Mouse (Mus musculus) heart, postnatal 4 days (tissue): ENCODE data around the gene Tgfbr3. TPM values are rescaled to one million over a fixed set of nuclear protein-coding genes. Genes with fewer than 3 reads are reported as not detected.
"Not testable (repeated sequence)": the region's sequence is repeated elsewhere in the genome, so short reads cannot be mapped to it uniquely, and the experiment has no call there.

Experiments
- DNase-seq: peaks from one replicate; pipeline ENCODE4 v3.0.0; 2021
- total RNA-seq, 2 experiments: library from RNA; stranded (reverse); gene quantifications; 2 replicates each; pipeline ENCODE4 v1.2.3; 2021

Gene Tgfbr3
- total RNA-seq, 2 experiments from 2014 or later, result 28.5 to 28.9 TPM

DNA sequence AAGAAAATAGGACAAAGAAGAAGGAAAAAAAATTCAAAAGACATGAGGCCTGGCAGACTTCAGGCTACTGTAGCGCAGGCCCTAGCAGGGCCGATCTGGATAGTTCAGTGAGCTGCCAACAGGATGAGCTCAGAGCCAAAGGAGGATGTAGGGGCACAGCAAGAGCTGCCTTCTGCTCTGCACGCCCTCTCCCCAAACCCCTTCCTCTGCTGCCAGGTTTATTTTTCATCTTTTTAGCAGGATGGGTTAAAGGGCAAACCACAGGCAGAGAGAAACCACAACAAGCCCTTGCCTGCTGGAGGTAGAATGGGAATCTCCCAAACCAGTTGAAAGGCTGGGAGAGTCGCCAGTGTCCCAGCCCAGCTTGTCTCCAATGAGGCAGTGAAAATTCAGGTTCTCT lies 10.2 kb downstream of the Tgfbr3 start:
- DNase-seq, result no peak

DNA sequence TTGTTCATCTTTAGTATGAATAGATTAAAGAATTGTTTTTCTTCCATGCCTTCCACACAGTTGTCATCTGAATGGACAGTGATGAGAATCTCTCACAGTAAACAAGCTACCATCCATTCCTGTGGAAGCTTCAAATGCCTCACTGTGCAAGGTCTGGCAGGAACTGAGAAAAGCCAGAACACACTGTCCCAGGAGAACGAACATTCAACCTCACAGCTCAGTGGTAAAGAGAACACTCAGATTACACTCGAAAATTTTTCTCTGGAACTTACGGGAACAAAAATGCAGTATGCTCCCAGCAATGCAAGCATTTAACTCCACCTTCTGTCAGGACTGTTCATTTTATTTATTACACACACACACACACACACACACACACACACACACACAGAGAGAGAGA lies 13.2 kb downstream of the Tgfbr3 start:
- no peak for DNase-seq

DNA sequence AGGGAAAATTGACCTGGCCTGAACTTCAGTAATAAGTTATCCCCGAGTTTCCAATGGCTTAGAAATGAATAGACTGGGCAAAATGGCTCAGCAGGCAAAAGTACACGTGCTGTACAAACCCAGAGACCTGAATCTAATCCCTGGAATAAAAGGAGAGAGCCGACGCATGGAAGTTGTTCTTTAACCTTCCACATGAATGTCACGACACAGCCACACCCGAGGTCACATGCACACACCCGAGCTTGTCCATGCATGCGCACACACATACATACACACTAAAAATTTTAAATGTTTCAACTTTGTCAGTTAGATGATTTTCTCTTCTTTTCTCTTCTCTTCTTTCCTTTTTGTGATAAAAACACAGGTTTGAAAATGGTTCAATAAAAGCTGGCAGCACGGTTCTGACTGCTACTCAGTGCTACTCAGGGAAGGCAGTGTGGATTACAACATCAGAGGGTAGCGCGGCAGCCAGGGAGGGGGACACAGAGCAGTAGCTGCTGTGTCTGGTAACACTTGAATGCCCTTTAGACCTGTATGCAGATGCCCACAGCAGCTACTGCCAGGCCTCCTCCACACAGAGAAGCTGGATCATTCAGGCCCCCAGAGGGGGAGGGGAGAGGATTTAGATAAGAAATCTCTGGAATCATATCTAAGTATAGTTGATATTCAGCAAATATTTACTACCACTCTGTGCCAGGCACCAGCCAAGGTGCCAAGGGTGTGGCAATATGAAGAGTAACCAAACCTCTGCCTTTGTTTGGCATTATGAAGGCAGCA lies 17.0 kb downstream of the Tgfbr3 start:
- DNase-seq, result no peak

DNA sequence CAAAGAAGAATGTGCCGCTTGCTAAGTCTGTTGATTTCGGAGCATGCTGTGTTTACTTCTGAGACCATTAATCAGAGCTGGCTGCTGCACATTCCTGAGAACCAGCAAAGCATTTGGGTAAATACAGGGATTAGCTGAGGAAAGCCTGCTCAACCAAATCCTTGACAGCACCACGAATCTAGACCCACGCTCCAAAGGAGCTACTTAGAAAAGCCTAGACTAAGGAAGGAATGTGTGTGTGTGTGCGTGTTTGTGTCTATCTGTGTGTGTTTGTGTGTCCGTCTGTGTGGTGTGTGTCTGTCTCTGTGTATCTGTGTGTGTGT lies 20.5 kb downstream of the Tgfbr3 start:
- DNase-seq, result no peak

DNA sequence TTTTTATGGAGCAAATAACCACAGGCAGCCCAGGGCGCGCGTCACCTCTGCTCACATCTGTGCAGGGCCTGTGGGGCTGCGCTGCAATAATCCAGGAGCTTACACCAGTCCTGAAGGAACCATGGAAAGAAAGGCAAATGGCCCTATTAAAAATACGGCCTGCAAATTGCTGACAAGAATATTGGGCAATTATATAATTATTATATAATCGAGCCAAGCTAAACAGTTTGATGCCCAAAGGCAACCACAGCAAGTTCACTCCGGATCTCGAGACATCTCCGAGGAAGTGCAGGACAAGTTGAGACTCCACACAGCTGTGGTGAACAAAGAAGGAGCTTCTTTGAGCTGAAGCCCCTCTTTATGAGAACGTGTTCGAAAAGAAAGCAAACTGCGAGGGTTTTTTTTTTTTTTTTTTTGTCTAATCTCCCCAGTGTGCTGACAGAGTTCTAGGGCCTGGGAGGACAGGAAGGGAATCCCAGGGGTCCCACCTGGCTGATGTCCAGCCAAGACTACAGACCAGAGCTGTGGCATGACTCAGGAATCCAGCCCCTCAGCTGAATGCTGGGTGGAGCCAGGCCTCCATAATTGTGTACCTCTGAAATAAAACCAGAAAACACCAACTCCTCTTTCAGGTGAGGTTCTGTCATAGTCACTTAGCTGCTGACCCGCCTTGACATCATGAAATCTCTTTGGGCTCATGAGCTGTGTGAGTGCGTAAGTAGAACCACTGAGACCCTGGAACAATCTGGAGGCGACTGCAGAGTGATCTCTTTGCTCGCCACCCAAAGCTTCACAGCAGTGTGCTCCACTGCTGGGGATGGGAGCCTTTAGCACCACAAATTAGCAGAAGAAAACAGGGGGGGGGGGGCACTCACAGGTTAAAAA lies 21.1 kb downstream of the Tgfbr3 start:
- DNase-seq, result peak; percentile 58

DNA sequence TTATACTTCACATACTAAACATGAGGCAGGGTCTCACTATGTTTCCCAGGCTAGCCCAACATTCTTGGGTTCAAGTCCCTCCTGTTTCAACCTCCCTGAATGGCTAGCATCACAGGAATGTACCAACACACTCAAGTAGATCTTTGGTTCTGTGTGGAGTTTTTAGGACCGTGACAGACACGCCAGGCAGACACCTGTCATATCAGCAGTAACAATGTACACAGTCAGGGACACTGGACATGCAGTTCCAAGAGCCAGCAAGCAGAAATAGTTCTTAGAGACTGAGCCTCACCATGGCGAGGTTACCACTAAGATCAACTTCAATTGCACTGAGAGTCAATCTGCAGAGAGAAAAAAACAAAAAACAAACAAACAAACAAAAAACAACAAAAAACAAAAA lies 22.9 kb downstream of the Tgfbr3 start:
- DNase-seq, result no peak

DNA sequence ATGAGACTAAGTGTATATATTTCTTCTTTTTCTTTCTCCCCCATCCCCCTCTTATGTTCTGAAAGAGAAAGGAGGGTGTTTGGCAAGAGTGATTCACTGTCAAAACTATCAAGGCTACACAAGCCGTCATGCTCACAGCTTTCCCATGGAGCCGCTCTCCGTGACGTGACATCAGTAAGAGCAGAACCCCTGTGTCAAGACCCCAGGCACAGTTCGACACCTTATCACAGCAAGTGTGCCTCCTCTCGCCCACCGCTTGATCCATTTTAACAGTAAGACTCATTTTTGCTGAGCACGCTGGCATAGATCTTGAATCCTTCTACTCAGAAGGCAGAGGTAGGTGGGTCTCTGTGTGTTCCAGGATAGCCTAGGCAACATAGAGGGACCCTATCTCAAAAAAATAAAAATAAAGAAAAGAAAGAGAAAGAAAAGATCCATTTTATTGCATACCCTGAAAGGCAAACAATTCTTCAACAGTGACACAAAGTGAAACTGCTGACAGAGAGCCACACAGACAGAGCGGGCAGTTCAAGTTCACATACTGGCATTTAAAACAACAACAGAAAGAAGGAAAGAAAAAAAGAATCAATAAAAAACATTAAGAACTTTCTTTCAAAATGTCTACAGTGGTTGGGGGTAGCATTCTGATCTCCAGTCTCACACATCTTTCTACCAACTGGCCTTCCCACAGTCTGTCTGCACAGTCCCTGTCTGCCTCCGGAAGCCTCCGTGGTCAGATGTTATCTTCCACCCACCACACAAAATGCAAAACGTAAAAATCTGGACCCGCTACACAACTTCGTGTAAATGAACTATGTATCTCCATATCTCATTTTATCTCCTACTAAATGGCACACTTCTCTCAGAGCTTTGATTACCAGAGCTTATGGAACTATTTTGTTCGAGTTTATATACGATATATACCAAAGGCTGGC lies 24.7 kb downstream of the Tgfbr3 start:
- no peak for DNase-seq

DNA sequence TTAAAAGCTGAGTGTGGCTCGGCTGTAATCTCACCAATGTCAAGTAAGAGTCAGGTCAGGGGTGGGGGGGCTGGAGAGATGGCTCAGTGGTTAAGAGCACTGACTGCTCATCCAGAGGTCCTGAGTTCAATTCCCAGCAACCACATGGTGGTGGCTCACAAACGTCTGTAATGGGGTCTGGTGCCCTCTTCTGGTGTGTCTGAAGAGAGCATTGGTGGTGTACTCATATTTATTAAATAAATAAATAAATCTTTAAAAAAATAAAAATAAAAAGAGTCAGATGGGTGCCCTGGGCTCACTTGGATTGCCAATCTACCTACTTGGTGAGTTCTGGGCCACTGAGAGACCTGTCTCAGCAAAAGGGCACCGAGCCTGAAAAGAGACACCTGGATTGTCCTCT lies 25.6 kb downstream of the Tgfbr3 start:
- DNase-seq, result no peak

DNA sequence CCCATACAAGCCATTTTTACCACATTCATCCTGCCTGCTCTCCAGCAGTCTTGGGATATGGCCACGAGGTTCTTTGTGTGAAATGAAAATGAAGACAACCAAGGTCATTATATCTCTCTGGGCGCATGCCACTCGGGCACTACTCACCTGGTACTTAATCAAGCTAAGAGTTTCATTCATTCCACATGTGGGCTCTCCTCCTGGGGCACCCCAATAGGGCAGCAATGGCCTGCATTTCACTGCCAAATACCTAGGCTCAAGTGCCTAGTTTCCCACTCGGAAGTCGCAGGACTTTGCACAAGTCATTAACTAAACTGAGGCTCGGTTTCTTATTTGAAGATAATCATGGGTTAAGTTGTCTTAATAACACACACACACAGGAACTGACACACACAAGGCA lies 27.5 kb downstream of the Tgfbr3 start:
- DNase-seq, result no peak

DNA sequence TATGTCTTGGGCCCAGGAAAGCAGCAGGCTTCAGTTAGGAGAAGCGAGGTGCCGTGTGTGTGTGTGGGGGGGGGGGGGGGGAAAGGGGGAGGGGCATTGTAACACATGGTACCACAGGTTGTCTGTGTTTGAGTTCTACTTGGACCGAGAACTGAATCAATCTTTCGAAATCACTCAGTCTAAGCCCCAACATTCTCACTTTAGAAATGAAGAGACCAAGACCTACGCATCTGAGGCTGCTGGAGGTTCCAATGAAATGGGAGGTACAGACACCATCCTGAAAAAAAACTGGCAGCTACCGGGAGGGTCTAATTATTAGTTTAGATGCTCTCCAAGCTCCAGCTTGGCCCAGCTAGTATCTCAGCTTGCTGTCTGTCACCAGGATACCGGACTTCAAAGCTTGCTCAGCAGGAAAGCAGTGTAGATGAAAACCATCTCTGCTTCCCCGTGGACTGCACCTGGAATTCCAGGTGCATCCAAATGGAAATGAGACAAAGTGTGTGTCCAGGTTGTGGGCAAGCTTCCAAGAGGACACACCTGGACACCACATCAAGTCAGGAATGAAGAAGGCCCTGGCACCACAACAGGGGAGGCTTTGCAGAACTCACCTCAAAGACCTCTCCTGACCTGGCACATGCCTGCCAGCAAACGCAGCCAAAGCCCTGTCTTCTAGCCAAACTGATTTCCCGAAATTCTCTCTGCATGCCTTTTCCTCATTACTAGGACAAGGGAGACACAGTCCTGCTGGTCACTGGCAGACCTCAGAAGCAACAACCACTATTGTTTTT lies 28.5 kb downstream of the Tgfbr3 start:
- peak; percentile 61 for DNase-seq

DNA sequence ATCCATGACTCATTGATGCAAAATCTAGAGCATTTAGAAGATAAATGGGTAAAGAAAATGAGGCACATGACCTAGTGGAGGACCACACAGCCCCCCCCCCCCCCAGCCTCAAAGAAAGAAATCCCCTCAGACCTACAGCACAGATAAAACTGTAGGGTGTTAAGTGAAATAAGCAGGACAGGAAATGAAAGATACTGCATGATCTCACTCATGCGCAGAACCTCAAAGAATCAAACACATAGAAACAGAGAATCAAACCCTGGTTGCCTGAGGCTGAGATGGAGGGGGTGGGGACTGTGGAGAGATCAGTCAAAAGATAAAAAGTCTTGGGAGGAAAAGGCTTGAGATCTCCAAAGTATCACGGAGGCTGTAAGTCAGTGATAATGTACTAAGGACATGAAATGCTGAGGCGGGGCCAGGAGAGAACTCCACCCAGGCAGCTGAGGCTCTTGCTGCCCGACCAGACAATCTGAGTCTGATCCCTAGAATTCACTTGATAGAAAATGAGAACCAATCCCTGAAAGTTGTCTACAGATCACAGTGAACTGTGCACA lies 29.9 kb downstream of the Tgfbr3 start:
- DNase-seq, result no peak

DNA sequence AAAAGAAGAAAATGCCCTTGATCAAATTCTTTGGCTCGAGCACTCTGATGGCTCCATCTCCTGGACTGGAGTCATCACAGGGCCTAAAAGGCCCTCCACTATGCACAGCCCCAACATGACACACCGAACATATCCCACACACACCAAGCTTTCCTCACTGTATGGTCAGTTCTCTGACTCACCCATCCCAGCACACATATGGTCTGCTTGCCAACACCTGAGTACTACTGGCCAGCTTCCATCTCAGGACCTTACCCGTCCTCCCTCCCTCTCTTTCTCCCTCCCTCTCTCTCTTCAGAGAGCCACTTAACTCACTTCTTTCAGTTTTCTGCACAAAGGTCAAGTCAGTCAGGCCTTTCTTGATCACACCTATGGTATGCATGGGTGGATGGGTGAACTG lies 36.0 kb downstream of the Tgfbr3 start:
- DNase-seq, result peak; percentile 46

DNA sequence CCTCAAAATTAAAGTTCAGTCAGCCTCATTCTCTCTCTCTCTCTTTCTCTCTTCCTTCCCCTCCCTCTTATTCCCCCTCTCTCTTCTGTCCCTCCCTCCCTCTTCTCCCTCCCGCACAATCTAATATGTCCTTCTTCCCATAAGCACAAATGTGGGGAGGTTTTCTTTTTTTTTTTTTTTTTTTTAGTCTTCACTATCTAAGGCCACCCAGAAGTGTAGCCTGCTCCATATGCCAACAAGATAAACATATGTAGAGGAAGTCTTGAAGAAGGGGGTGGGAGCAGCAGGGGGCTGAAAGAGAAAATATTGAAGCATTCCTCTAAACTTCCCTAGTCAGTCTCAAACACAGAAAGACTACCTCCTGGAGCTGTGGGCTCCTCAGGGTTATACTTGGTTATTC lies 37.0 kb downstream of the Tgfbr3 start:
- no peak for DNase-seq

DNA sequence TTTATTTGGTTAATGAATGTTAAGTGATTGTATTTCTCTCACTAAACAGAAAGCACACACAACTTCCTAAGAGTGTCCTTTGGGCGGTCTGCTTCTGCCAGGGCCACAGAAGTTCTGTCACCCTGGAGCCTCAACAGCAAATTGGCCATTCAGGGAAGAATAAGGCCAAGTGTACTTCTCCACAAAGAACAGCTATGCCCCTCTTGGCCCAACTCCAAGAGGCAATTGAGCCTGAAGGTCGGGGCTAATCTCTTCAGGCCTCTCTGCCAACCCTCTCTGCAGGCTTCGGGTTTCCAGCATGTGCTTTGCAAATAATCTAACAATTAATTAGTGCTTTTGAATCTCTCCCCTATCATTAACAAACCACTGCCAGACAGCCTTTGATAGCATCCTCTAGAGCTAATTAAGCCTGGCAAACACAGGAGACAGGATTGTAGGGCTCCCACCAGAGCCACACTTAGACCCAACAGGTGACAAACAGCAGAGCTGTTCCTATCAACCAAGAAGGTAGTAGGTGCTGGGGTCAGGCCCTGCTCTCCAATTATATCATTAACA lies 37.6 kb downstream of the Tgfbr3 start:
- peak; percentile 78 for DNase-seq

DNA sequence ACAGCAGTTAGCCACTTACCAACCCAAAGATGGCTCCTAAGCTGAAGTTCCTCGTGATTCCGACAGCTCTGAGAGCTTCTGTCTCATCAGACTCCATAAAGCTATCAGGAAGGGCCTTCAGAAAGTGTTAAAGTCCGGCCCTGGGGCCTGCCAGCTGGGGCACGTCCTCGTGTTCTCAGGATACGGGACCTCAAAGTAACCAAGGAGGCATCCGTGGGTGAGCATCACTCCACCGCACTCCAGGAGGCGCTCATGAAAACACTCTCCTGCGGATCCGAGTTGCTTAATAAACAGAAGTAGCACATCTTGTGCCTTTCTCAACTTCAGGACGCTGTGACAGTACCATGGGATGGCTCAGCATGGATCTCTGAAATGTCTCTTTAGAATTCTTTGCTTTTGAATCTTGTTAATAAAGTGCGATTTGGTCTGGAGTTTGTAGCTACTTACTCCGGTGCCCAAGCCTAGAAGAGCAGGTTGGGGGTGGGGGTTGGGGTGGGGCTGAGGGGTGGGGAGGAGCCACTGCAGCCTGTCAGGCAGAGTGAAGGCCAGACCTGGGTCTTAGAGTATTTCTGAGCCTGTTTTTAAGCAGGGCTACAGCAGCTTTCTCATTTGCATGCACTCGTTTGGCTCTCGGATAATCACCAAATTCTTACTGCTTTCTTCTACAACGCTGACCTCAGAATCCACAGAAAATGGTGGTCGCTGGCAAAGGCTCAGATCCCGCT lies 38.7 kb downstream of the Tgfbr3 start:
- peak; percentile 40 for DNase-seq

DNA sequence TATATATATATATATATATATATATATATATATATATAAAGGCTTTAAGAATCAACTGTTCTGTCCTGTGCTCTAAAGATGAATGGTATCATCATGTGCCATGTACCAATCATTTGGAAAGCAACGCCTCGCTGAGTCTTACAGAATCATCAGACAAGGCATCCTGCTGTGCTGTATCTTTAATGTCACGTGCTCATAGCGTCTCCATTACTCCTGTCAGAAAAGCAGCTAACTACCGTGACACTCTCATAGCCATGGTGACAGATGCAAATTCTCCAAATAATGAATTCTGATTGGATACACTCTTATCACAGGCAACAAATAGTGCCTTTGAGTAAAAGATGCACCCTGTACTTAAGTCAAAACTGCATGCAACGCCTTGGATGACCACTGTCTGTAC lies 40.7 kb downstream of the Tgfbr3 start:
- DNase-seq, result no peak

DNA sequence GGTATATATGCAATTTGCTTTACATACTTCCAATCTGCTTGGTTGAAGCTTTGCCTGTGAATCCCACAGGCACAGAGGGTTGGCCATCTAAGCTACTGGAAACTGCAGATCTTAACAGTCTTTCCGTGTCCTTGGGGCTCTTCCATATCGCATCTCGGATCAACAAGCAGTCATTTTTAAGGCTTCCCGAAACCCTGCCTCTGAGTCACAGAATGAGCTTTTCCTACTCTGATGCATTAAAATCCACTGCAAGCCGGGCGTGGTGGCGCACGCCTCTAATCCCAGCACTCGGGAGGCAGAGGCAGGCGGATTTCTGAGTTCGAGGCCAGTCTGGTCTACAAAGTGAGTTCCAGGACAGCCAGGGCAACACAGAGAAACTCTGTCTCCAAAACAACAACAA lies 41.1 kb downstream of the Tgfbr3 start:
- not testable (repeated sequence) for DNase-seq

DNA sequence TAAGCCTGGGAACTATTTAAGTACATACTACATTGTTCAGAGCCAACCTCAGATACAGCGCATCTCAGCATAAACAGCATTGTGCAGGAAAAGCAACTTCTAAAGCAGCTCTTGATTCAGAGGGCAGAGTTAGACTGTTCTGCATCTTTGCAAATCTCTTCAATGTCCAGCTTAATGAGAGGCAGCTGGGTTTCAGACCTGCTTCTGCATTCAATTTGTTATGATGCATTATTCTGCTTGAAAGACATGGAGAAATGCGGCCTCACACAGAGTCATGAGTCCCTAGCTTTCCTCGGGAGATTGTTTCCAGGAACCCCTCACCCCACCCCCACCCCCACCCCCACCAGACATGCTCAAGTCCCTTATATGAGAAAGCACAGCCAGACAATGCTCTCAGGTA lies 41.6 kb downstream of the Tgfbr3 start:
- no peak for DNase-seq

DNA sequence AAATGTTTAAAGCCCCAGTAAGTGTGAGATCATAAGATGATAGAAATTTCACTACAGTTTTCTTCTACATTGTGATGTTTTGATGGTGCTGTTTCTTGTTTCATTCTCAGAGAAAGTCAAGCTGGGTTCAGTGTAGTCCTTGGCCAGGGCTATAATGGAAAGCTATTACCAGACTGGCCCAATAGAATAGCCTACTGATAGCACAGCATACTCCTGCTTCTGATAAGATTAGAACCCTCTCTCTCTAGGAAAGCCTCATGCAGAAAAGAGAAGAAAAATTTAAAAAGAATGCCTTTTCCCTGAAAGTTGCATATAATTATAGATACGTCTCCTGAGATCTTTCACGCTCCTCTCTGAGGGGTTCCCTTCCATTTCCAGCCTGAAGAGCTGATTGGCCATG lies 46.0 kb downstream of the Tgfbr3 start:
- DNase-seq, result no peak

DNA sequence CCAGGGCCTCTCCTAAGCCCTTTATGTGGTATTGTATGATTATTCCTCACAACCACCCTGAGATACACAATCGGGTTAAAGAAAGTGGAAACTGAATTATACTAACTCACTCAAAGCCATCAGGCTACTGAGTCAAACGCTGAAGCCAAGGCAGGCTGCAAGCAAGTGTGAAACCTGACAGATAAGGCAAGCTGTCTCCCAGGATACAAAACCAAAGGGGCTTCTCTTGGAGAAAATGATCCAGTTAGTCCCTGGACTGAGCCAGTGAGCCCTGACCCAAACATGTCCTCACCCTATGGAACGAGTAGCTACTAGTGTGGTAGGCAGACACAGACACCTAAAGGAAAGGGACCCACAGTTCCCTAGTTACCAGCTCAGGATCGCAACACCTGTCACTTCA lies 46.4 kb downstream of the Tgfbr3 start:
- DNase-seq, result no peak

DNA sequence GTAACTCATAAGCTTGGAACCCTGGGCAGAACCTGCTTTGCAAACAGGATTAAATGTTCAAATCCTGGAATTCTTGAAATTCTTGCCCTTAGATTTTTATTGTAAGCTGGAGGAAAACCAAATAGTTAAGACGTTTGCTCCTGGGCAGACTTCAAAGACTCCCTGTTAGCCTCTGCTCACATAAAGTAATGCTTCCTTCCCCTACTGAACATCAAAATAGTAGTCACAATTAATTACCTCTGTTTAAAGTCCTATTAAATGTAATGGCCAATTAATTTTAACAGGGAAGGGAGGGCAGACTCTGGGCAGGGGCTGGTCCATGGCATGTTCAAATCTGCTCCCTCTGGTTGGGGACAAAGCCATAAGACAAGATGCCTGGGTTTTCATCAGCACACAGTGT lies 49.2 kb downstream of the Tgfbr3 start:
- DNase-seq, result no peak
